Mouse (Mus musculus) kidney, adult 2 months (tissue): Measurements from ENCODE around the gene Stau1.

Source experiments
- CTCF ChIP-seq: fragments of 200-500 bp; conservative IDR thresholded peaks from 2 replicates; pipeline ENCODE4 v1.5.1; 2011; ENCODE audit warnings: low read depth, mild to moderate bottlenecking, control low read depth, low read length, moderate library complexity, mixed read lengths; ENCODE audit not compliant: insufficient read depth, insufficient read length
- POLR2A ChIP-seq: fragments of 200-500 bp; IDR thresholded peaks from one replicate; pipeline ENCODE4 v1.6.1; 2011; ENCODE audit warnings: low read depth, low read length, control low read depth

- no peak for TF ChIP-seq POLR2A
- TF ChIP-seq CTCF, result no peak
Observed at GRCm38 (mm10) chr2:167007001-167007491, 10.9 kb upstream of the Stau1 start.
